Mouse (Mus musculus): ENCODE measurements around the gene Nol12. TPM values are rescaled to one million over a fixed set of nuclear protein-coding genes. Genes with fewer than 3 reads are reported as not detected.

Gene Nol12
- polyA plus RNA-seq (2012; ENCODE audit: insufficient read depth, insufficient read length, low replicate concordance, missing spikeins) = not detected in 2 replicates

DNA sequence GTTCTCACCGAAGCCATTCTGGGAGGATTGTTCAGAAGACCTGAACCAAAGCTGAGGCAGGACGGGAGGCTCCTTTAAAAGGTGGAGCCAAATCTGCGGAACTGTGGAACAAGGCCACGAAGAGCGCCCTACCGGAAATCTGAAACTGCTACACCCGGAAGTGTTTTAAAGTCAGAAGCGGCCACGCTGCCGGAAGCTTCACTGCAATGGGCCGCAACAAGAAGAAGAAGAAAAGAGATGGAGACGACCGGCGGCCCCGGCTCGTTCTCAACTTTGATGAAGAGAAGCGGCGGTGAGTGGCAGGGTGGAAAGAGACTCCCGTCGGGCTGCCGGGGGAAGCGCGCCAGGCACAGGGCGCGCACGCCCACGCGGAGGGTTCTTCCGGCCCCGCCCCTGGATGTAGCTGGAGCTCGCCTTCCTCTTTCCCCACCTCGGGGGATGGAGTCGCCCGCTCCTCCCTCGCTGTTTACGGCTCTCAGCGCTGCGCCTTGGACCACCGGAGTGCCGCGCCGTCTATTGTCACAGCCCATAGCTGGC lies at the start of gene Nol12:
Gene Nol12, plus strand, starts transcription at position 150 of the 537 bp plus-strand sequence.
- Histone ChIP-seq H3K4me3 (ENCODE audit: insufficient read depth, low read depth, low read length) (peak within 1 kb of the TSS; percentile 65), H3K27ac (ENCODE audit: insufficient read depth, low read depth, low read length) (peak within 1 kb of the TSS; percentile 61; the same call in 1 of the 2 replicates), H3K4me1 (ENCODE audit: control insufficient read depth, insufficient read depth, low read length) (peaks cover 11% of the 10 kb centered on the region)
- 0% methylated on average over 42 of the region's 42 CpGs for WGBS
- TF ChIP-seq POLR2A (IDR thresholded peaks at IDR 0.05; ENCODE audit: insufficient read depth, low read depth, low read length) (peak; percentile 51), CTCF (IDR thresholded peaks at IDR 0.05; ENCODE audit: insufficient read depth, low read depth, low read length) (no peak)

DNA sequence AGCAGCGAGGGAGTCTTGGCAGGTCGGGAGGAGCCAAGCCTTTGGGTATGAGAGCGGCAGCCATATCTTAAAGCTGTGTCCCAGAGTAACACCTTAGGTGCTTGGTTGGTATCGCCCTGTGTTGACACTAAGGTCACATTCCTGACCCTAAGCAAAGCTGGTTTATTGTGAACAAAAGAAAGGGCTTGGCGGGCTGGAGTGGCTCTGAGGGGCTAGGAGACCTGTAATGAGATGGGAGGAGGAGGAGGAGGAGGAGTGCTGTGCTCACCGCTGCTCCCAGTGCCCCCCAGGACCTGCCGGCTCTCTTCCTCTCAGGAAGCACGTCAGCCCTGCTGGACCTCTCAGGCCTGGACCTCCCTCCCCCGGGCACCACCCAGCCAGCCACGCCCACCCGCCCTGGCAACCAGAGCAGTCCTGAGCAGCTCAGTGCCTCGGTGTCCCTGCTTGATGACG lies 45.3 kb upstream of the Nol12 start:
- Histone ChIP-seq H3K27ac (ENCODE audit: insufficient read depth, low read depth, low read length) (no peak overlapping the region), H3K4me3 (ENCODE audit: insufficient read depth, low read depth, low read length) (no peak overlapping the region), H3K4me1 (ENCODE audit: control insufficient read depth, insufficient read depth, low read length) (no peaks in the 10 kb centered on the region)
- TF ChIP-seq CTCF (IDR thresholded peaks at IDR 0.05; ENCODE audit: insufficient read depth, low read depth, low read length) (no peak), POLR2A (IDR thresholded peaks at IDR 0.05; ENCODE audit: insufficient read depth, low read depth, low read length) (no peak)
- WGBS = 38% methylated on average over 13 of the region's 13 CpGs

DNA sequence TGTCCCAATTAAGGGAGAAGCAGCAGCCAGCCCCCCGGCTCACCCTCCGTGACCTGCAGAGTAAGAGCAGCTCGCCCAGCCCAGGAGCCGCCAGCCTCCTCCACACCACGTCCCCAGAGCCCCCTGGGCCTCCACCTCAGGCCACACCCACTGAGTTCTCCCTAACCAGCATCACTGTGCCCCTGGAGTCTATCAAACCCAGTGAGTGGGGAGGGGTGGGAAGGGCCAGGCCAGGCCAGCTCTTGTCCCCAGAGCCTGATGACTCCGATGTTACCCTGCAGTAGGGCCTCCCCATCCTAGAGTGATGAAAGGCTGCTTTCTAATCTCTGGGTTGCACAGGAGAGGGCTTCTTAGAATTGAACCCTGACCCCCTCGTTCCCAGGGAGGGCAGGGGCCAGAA lies 42.3 kb upstream of the Nol12 start:
- Histone ChIP-seq H3K4me1 (ENCODE audit: control insufficient read depth, insufficient read depth, low read length) (peaks cover 6% of the 10 kb centered on the region; the same call in 1 of the 2 replicates), H3K27ac (ENCODE audit: insufficient read depth, low read depth, low read length) (no peak overlapping the region), H3K4me3 (ENCODE audit: insufficient read depth, low read depth, low read length) (no peak overlapping the region)
- TF ChIP-seq CTCF (IDR thresholded peaks at IDR 0.05; ENCODE audit: insufficient read depth, low read depth, low read length) = no peak
- TF ChIP-seq POLR2A (IDR thresholded peaks at IDR 0.05; ENCODE audit: insufficient read depth, low read depth, low read length) = no peak
- WGBS = 71% methylated on average over 7 of the region's 7 CpGs

DNA sequence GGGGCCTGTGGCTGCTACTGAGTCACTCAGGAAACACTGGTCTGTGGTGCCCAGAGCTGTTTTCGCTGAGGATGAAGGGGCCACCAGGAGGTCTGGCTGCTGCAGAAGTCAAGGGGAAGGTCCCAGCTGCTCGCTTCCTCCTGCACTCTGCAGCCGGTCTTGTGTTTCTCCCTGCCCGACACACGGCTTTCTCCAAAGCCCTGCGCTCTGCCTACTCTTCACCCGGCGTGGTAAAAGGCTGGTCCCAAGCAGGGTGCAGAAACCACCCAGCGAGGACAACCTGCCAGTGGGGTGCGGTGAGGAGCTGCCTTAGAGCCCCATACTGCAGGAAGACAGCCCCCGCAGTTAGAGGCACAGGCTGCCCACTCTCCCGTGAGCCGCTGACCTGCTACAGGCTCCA lies 40.0 kb upstream of the Nol12 start:
- 76% methylated on average over 13 of the region's 13 CpGs for WGBS

DNA sequence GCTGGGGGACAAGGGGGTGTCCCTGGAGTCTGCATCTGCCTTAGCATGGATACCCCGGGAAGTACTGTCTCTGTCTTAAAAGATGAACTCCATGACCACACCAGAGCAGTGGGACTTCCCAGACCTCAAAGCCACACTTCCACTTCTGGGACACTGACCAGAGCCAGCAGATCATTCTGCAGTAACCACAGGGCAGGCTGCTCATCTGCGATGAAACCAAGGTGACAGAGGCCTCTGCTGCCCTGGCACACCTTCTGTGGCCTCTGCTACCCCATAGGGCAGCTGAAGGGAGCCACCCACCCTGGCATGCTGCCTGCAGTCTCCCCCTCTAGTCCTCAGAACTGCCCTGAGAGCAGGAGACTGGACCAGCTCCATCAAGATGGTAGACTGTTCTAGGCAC lies 39.0 kb upstream of the Nol12 start:
- Histone ChIP-seq H3K27ac (ENCODE audit: insufficient read depth, low read depth, low read length) (no peak overlapping the region), H3K4me3 (ENCODE audit: insufficient read depth, low read depth, low read length) (no peak overlapping the region), H3K4me1 (ENCODE audit: control insufficient read depth, insufficient read depth, low read length) (peaks cover 20% of the 10 kb centered on the region)
- WGBS = 75% methylated on average over 2 of the region's 2 CpGs
- TF ChIP-seq CTCF (IDR thresholded peaks at IDR 0.05; ENCODE audit: insufficient read depth, low read depth, low read length) (no peak), POLR2A (IDR thresholded peaks at IDR 0.05; ENCODE audit: insufficient read depth, low read depth, low read length) (no peak)

More for the DNA sequence above, 40.0 kb upstream of the Nol12 start:
- Histone ChIP-seq H3K27ac (ENCODE audit: insufficient read depth, low read depth, low read length) (no peak overlapping the region), H3K4me1 (ENCODE audit: control insufficient read depth, insufficient read depth, low read length) (peaks cover 11% of the 10 kb centered on the region), H3K4me3 (ENCODE audit: insufficient read depth, low read depth, low read length) (no peak overlapping the region)
- TF ChIP-seq CTCF (IDR thresholded peaks at IDR 0.05; ENCODE audit: insufficient read depth, low read depth, low read length) = no peak
- TF ChIP-seq POLR2A (IDR thresholded peaks at IDR 0.05; ENCODE audit: insufficient read depth, low read depth, low read length) = no peak

DNA sequence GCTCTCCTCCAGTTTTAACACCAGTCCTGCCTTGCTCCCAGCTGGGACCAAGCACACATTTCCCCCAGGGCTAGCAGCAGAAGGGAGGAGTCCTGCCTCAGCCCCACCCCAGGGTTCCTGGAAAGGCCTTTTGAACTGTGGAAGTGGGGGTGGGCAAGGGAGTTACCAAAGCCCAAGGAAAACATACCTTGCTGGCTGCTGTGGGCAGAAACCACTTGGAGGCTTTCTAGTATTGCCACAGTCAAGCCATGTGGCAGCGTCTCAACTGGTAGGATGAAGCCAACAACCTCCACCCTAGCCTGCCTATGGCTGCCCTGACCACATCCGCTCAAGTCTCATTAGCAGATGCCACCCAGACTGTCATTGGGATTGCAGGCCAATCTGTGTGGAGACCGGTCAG lies 38.6 kb upstream of the Nol12 start:
- no peak for TF ChIP-seq CTCF (IDR thresholded peaks at IDR 0.05; ENCODE audit: insufficient read depth, low read depth, low read length)
- no peak for TF ChIP-seq POLR2A (IDR thresholded peaks at IDR 0.05; ENCODE audit: insufficient read depth, low read depth, low read length)
- 92% methylated on average over 3 of the region's 3 CpGs for WGBS
- Histone ChIP-seq H3K27ac (ENCODE audit: insufficient read depth, low read depth, low read length) (no peak overlapping the region), H3K4me3 (ENCODE audit: insufficient read depth, low read depth, low read length) (no peak overlapping the region), H3K4me1 (ENCODE audit: control insufficient read depth, insufficient read depth, low read length) (peaks cover 24% of the 10 kb centered on the region)

DNA sequence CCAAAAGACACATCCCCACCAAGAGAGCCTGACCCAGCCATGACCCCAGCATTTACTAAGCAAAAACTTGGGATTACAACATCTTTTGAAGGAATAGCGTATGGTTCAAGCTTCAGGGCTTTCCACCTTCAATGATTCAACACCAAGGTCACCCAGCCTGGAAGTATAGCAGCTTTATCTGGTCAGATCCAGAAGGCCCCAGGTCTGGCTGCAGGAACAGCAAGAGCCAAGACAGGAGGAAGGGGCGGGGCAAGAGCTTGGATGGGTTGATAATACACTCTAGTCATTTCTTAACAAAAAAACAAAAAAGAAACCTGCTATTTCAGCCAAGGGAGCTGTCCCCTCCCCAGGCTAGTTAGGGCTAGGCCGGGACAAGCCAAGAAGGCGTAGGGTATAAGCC lies 37.2 kb upstream of the Nol12 start:
- peaks cover 28% of the 10 kb centered on the region for H3K4me1 ChIP-seq (ENCODE audit: control insufficient read depth, insufficient read depth, low read length)
- H3K4me3 ChIP-seq (ENCODE audit: insufficient read depth, low read depth, low read length) = no peak overlapping the region
- TF ChIP-seq CTCF (IDR thresholded peaks at IDR 0.05; ENCODE audit: insufficient read depth, low read depth, low read length) (no peak), POLR2A (IDR thresholded peaks at IDR 0.05; ENCODE audit: insufficient read depth, low read depth, low read length) (no peak)
- 89% methylated on average over 4 of the region's 4 CpGs for WGBS
- no peak overlapping the region for H3K27ac ChIP-seq (ENCODE audit: insufficient read depth, low read depth, low read length)

DNA sequence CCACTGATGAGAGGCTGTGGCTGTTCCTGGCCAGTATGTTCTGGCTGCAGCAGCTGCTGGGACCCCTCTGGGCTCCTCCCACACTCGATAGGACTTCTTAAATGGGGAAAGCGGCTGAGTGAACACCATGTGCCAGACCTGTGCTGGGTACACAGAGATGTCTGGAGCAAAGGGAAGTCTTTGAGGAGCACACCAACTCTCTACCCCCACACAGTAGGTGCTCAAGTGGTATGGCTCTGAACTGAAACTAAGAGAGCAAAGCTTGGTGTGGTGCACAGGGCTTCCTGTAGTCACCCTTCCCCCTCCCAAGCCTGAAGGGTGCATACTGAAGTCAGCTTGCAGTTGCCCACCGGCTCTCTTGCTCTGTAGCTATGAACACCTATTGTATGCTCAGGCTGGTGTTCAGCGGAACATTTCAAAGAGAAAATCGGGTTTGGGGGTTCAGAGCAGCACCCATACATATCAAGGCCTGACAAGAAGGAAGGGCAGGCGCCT lies 36.2 kb upstream of the Nol12 start:
- peaks cover 31% of the 10 kb centered on the region for H3K4me1 ChIP-seq (ENCODE audit: control insufficient read depth, insufficient read depth, low read length)
- H3K27ac ChIP-seq (ENCODE audit: insufficient read depth, low read depth, low read length) = no peak overlapping the region
- 68% methylated on average over 6 of the region's 6 CpGs for WGBS
- H3K4me3 ChIP-seq (ENCODE audit: insufficient read depth, low read depth, low read length) = no peak overlapping the region
- TF ChIP-seq POLR2A (IDR thresholded peaks at IDR 0.05; ENCODE audit: insufficient read depth, low read depth, low read length) (no peak), CTCF (IDR thresholded peaks at IDR 0.05; ENCODE audit: insufficient read depth, low read depth, low read length) (no peak)

DNA sequence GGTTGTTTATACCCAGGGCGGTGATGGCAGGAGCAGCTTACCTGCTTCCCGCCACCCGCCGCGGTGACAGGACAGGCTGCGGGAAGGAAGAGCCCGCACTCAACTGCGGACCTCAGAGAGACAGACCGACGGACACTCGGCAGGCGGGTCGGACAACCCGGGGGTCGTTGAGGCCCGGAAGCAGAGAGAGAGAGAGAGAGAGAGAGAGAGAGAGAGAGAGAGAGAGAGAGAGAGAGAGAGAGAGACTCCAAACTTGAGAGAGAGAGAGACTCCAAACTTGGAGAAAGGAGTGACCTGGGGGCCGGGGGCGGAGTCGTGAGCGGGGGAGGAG lies 35.4 kb upstream of the Nol12 start, which contains the start of gene Gm49510:
Gene Gm49510, plus strand, starts transcription at position 259 of the 331 bp plus-strand sequence.
- H3K27ac ChIP-seq (ENCODE audit: insufficient read depth, low read depth, low read length) = 0 out of 2 replicates have a peak within 1 kb of the TSS, but pooled peaks have one; percentile 2
- H3K4me3 ChIP-seq (ENCODE audit: insufficient read depth, low read depth, low read length) = peak within 1 kb of the TSS; percentile 63
- 9% methylated on average over 20 of the region's 20 CpGs for WGBS
- TF ChIP-seq CTCF (IDR thresholded peaks at IDR 0.05; ENCODE audit: insufficient read depth, low read depth, low read length) = no peak
- TF ChIP-seq POLR2A (IDR thresholded peaks at IDR 0.05; ENCODE audit: insufficient read depth, low read depth, low read length) = no peak
- peaks cover 32% of the 10 kb centered on the region for H3K4me1 ChIP-seq (ENCODE audit: control insufficient read depth, insufficient read depth, low read length)
